Mouse (Mus musculus): ENCODE measurements around the gene Tdrd9. TPM values are rescaled to one million over a fixed set of nuclear protein-coding genes. Genes with fewer than 3 reads are reported as not detected.

Gene Tdrd9
- polyA plus RNA-seq, 1 experiment from 2014 or later, result 1.2 TPM

GRCm38 (mm10) chr12:112112686-112113396 is 141.5 kb downstream of the Tdrd9 start:
- no peak overlapping the region for H3K4me3 ChIP-seq (ENCODE audit: low read depth, low read length)
- no peak overlapping the region for H3K27ac ChIP-seq (ENCODE audit: low read depth, low read length)
- H3K36me3 ChIP-seq (ENCODE audit: control insufficient read depth, insufficient read depth, low read length), result no peaks in the 10 kb centered on the region
- H3K4me2 ChIP-seq (ENCODE audit: low read depth), result no peak overlapping the region
- WGBS, result 18% methylated on average over 13 of the region's 13 CpGs
- no peak overlapping the region for H3K9ac ChIP-seq (ENCODE audit: low read length)
- H3K4me1 ChIP-seq (ENCODE audit: control insufficient read depth, insufficient read depth, low read length), result no peaks in the 10 kb centered on the region
- no peaks in the 10 kb centered on the region for H3K27me3 ChIP-seq (ENCODE audit: control insufficient read depth, insufficient read depth, low read length)
- ATAC-seq (ENCODE audit: insufficient read depth, low FRiP score, low TSS enrichment) (peak; percentile 37; the same call in 1 of the 2 replicates), DNase-seq (ENCODE audit: low spot score) (no peak)
- H3K9me3 ChIP-seq (ENCODE audit: control insufficient read depth, low read length), result no peaks in the 10 kb centered on the region

- DNase-seq (ENCODE audit: low spot score) (peak; percentile 88), ATAC-seq (ENCODE audit: insufficient read depth, low FRiP score, low TSS enrichment) (peak; percentile 60)
- no peak overlapping the region for H3K27ac ChIP-seq (ENCODE audit: low read depth, low read length)
- peaks cover 4% of the 10 kb centered on the region; the same call in 1 of the 2 replicates for H3K4me1 ChIP-seq (ENCODE audit: control insufficient read depth, insufficient read depth, low read length)
- H3K9ac ChIP-seq (ENCODE audit: low read length), result no peak overlapping the region
- H3K36me3 ChIP-seq (ENCODE audit: control insufficient read depth, insufficient read depth, low read length), result no peaks in the 10 kb centered on the region
- H3K27me3 ChIP-seq (ENCODE audit: control insufficient read depth, insufficient read depth, low read length), result no peaks in the 10 kb centered on the region
- 13% methylated on average over 7 of the region's 7 CpGs for WGBS
- H3K4me2 ChIP-seq (ENCODE audit: low read depth), result no peak overlapping the region
- no peaks in the 10 kb centered on the region for H3K9me3 ChIP-seq (ENCODE audit: control insufficient read depth, low read length)
- H3K4me3 ChIP-seq (ENCODE audit: low read depth, low read length), result no peak overlapping the region
Observed at GRCm38 (mm10) chr12:112113710-112114109, 142.4 kb downstream of the Tdrd9 start.

- no peak overlapping the region for H3K4me2 ChIP-seq (ENCODE audit: low read depth)
- no peaks in the 10 kb centered on the region for H3K36me3 ChIP-seq (ENCODE audit: control insufficient read depth, insufficient read depth, low read length)
- ATAC-seq (ENCODE audit: insufficient read depth, low FRiP score, low TSS enrichment) (no peak), DNase-seq (ENCODE audit: low spot score) (no peak)
- no peak overlapping the region for H3K4me3 ChIP-seq (ENCODE audit: low read depth, low read length)
- 90% methylated on average over 5 of the region's 5 CpGs for WGBS
- H3K9me3 ChIP-seq (ENCODE audit: control insufficient read depth, low read length), result no peaks in the 10 kb centered on the region
- H3K27me3 ChIP-seq (ENCODE audit: control insufficient read depth, insufficient read depth, low read length), result no peaks in the 10 kb centered on the region
- no peak overlapping the region for H3K27ac ChIP-seq (ENCODE audit: low read depth, low read length)
- no peak overlapping the region for H3K9ac ChIP-seq (ENCODE audit: low read length)
- peaks cover 6% of the 10 kb centered on the region; the same call in 1 of the 2 replicates for H3K4me1 ChIP-seq (ENCODE audit: control insufficient read depth, insufficient read depth, low read length)
Observed at GRCm38 (mm10) chr12:112117006-112117405, 145.6 kb downstream of the Tdrd9 start.

GRCm38 (mm10) chr12:112117649-112118048 is 146.3 kb downstream of the Tdrd9 start:
- Histone ChIP-seq H3K9ac (ENCODE audit: low read length) (no peak overlapping the region), H3K4me3 (ENCODE audit: low read depth, low read length) (no peak overlapping the region), H3K27me3 (ENCODE audit: control insufficient read depth, insufficient read depth, low read length) (no peaks in the 10 kb centered on the region), H3K9me3 (ENCODE audit: control insufficient read depth, low read length) (no peaks in the 10 kb centered on the region), H3K36me3 (ENCODE audit: control insufficient read depth, insufficient read depth, low read length) (no peaks in the 10 kb centered on the region), H3K4me2 (ENCODE audit: low read depth) (no peak overlapping the region), H3K4me1 (ENCODE audit: control insufficient read depth, insufficient read depth, low read length) (peaks cover 6% of the 10 kb centered on the region; the same call in 1 of the 2 replicates), H3K27ac (ENCODE audit: low read depth, low read length) (no peak overlapping the region)
- ATAC-seq (ENCODE audit: insufficient read depth, low FRiP score, low TSS enrichment) (no peak), DNase-seq (ENCODE audit: low spot score) (no peak)
- WGBS, result 76% methylated on average over 7 of the region's 7 CpGs

Small RNA genes lying within 50 kb of the gene (microRNA-seq; reads per million reads assigned to microRNA genes)
- not detected for gene Mir3073a
- gene Mir3073b, result not detected

Other genes with a start within 250 kb of the Tdrd9 start
- gene Klc1, start 212.7 kb upstream of the Tdrd9 start, polyA plus RNA-seq (2014; fragmentation: Nextera tagmentation; extraction: Ambion mirVana), result 339 and 364 TPM in 2 replicates
- 12.5 and 12.8 TPM in 2 replicates for gene Xrcc3, start 157.7 kb upstream of the Tdrd9 start, polyA plus RNA-seq (2014; fragmentation: Nextera tagmentation; extraction: Ambion mirVana)
- 64.5 and 67.3 TPM in 2 replicates for gene Zfyve21, start 157.4 kb upstream of the Tdrd9 start, polyA plus RNA-seq (2014; fragmentation: Nextera tagmentation; extraction: Ambion mirVana)
- gene Ppp1r13b, start 63.4 kb upstream of the Tdrd9 start, polyA plus RNA-seq (2014; fragmentation: Nextera tagmentation; extraction: Ambion mirVana), result 10.2 and 11.8 TPM in 2 replicates
- gene Atp5mpl, start 4.6 kb upstream of the Tdrd9 start, polyA plus RNA-seq (2014; fragmentation: Nextera tagmentation; extraction: Ambion mirVana), result 613 and 635 TPM in 2 replicates
- not detected in 2 replicates for gene Rd3l, start 9.8 kb downstream of the Tdrd9 start, polyA plus RNA-seq (2014; fragmentation: Nextera tagmentation; extraction: Ambion mirVana)
- 0.69 and 0.73 TPM in 2 replicates for gene Aspg, start 135.1 kb downstream of the Tdrd9 start, polyA plus RNA-seq (2014; fragmentation: Nextera tagmentation; extraction: Ambion mirVana)
- 2.0 and 2.8 TPM in 2 replicates for gene Kif26a, start 174.6 kb downstream of the Tdrd9 start, polyA plus RNA-seq (2014; fragmentation: Nextera tagmentation; extraction: Ambion mirVana)

All from neural tube, embryonic 11.5 days (tissue).